ENCODE assay signal across 19 mouse cellular contexts in genomic region chr1:133544996-133545395, GRCm38 (mm10).
DNase-seq lines count a peak whose midpoint lies in the region; ATAC-seq lines count a peak whose summit lies in the region.
"Had no signal": no experiment of that assay in that cellular context is flagged by ENCODE, and none has a peak within 500 bp of the region (broad histone marks: within the 10 kb centered on the region; RNA-seq: fewer than 3 reads in every experiment).

No protein-coding gene starts in this region.

- DNase-seq in CD4-positive helper T cell, adult 2 months (ENCODE audit: low read depth, low spot score): peak; percentile 41
- peak; percentile 13 to 15 for DNase-seq in CD8-positive naive resting alpha-beta T cell, adult 2 months (ENCODE audit: low read depth in 2 of 2, low spot score in 2 of 2)
- peak; percentile 68 for DNase-seq in naive thymus-derived CD4-positive, alpha-beta T cell, adult 2 months (ENCODE audit: low read depth)
- peak; percentile 64 for DNase-seq in thymus, postnatal 14 days
- DNase-seq in cerebellum, adult 9-11 months: no peak
- DNase-seq in lung, postnatal 4 days: no peak
- DNase-seq: adrenal gland, adult 8-10 months; adrenal gland, postnatal 36 days; cerebellum, adult 8-10 months; cerebellum, postnatal 36 days; gastrocnemius, postnatal 36 days; heart, adult 18-20 months; heart, postnatal 10 days had no signal

- no peak for ATAC-seq in inflammation-experienced regulatory T-cells, adult 6 months
- ATAC-seq in activated CD4-positive, CD25-positive, alpha-beta regulatory T cell, adult 4 months: no peak
- ATAC-seq: forebrain, embryonic 15.5 days; hindbrain, postnatal 0 days; intestine, embryonic 16.5 days; Patski had no signal

Comparison
In these comparisons a context has a peak if more than half of its experiments do, and no peak if none do; other contexts are left out.
1. DNase-seq: peak in CD4-positive helper T cell, adult 2 months (single experiment), CD8-positive naive resting alpha-beta T cell, adult 2 months (2 of 2), naive thymus-derived CD4-positive, alpha-beta T cell, adult 2 months (single experiment) and thymus, postnatal 14 days (single experiment); none in cerebellum, adult 9-11 months (single experiment) and lung, postnatal 4 days (0 of 2).